Mouse (Mus musculus) urinary bladder, postnatal 14 days (tissue): ENCODE data around the gene Cacnb2.

Experiments used
- DNase-seq: peaks from one replicate; pipeline ENCODE4 v3.0.0; 2021; ENCODE audit warnings: low spot score

Cacnb2 gene

GRCm38 (mm10) chr2:14873116-14873515, 270.2 kb downstream of the Cacnb2 start:
- DNase-seq = no peak

- DNase-seq = no peak
Observed at GRCm38 (mm10) chr2:14873701-14874181, 270.9 kb downstream of the Cacnb2 start.

- DNase-seq = no peak
Observed at GRCm38 (mm10) chr2:14874281-14875037, 271.6 kb downstream of the Cacnb2 start.

GRCm38 (mm10) chr2:14875121-14875520, 272.2 kb downstream of the Cacnb2 start:
- no peak for DNase-seq

- DNase-seq = no peak
Observed at GRCm38 (mm10) chr2:14875616-14876015, 272.7 kb downstream of the Cacnb2 start.

GRCm38 (mm10) chr2:14878953-14879352, 276.1 kb downstream of the Cacnb2 start:
- DNase-seq = no peak

GRCm38 (mm10) chr2:14883460-14883859, 280.6 kb downstream of the Cacnb2 start:
- no peak for DNase-seq

- no peak for DNase-seq
Observed at GRCm38 (mm10) chr2:14888406-14889195, 285.7 kb downstream of the Cacnb2 start.

- no peak for DNase-seq
Observed at GRCm38 (mm10) chr2:14903837-14904236, 300.9 kb downstream of the Cacnb2 start.

- DNase-seq = no peak
Observed at GRCm38 (mm10) chr2:14904865-14905264, 302.0 kb downstream of the Cacnb2 start.

- DNase-seq = no peak
Observed at GRCm38 (mm10) chr2:14907124-14907925, 304.4 kb downstream of the Cacnb2 start.

- no peak for DNase-seq
Observed at GRCm38 (mm10) chr2:14917585-14918247, 314.8 kb downstream of the Cacnb2 start.

- no peak for DNase-seq
Observed at GRCm38 (mm10) chr2:14929866-14930265, 327.0 kb downstream of the Cacnb2 start.

GRCm38 (mm10) chr2:14931968-14932367, 329.1 kb downstream of the Cacnb2 start:
- no peak for DNase-seq

GRCm38 (mm10) chr2:14936492-14936891, 333.6 kb downstream of the Cacnb2 start:
- no peak for DNase-seq

GRCm38 (mm10) chr2:14942261-14942660, 339.4 kb downstream of the Cacnb2 start:
- DNase-seq = no peak

- no peak for DNase-seq
Observed at GRCm38 (mm10) chr2:14943691-14944357, 340.9 kb downstream of the Cacnb2 start.

- no peak for DNase-seq
Observed at GRCm38 (mm10) chr2:14953090-14953489, 350.2 kb downstream of the Cacnb2 start.

GRCm38 (mm10) chr2:14960963-14961488, 358.1 kb downstream of the Cacnb2 start:
- no peak for DNase-seq

GRCm38 (mm10) chr2:14961493-14961892, 358.6 kb downstream of the Cacnb2 start:
- DNase-seq = no peak

- DNase-seq = no peak
Observed at GRCm38 (mm10) chr2:14984029-14984428, 381.1 kb downstream of the Cacnb2 start.
